Mouse (Mus musculus): ENCODE results near the gene Cpeb3. TPM values are rescaled to one million over a fixed set of nuclear protein-coding genes. Genes with fewer than 3 reads are reported as not detected.

The Cpeb3 gene
- total and polyA plus RNA-seq, 2 experiments from 2014 or later, result 10.3 to 23.7 TPM

DNA sequence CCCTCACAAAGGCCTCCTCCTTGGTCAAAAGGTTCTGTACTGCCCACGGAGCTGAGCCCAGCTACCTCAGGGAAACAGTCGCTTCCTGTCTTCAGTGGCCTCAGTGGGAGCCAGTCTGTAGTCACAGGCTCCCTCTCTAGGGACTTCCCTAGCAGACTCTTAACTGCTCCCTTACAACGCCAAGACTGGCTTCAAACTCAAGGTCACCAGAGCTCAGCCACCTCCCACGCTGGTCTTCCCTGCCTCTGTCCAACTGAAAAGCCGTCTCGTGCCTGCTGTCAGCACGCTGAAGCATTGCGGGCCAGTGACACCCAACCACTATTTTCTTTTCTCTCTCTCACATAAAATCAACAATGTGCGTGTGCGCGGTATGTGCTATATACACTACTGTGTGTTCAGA lies 182.0 kb downstream of the Cpeb3 start:
- Histone ChIP-seq H3K36me3 (ENCODE audit: insufficient read depth, low read length) (no peaks in the 10 kb centered on the region), H3K27ac (no peak overlapping the region), H3K27me3 (ENCODE audit: insufficient read depth, low read length) (no peaks in the 10 kb centered on the region), H3K4me1 (ENCODE audit: insufficient read depth, low read length) (no peaks in the 10 kb centered on the region), H3K9me3 (ENCODE audit: low read length) (no peaks in the 10 kb centered on the region), H3K4me3 (ENCODE audit: low read length) (no peak overlapping the region), H3K4me2 (ENCODE audit: low read depth, low read length) (no peak overlapping the region), H3K9ac (replicated peaks; ENCODE audit: low read length) (no peak overlapping the region)
- no peak for DNase-seq (ENCODE audit: low spot score)
- TF ChIP-seq CTCF (IDR thresholded peaks at IDR 0.05; ENCODE audit: low read depth), result no peak
- 73% methylated on average over 11 of the region's 11 CpGs for WGBS
- ATAC-seq, result peak; percentile 8; the same call in 1 of the 2 replicates

- 62% methylated on average over 13 of the region's 13 CpGs for WGBS
- TF ChIP-seq CTCF (IDR thresholded peaks at IDR 0.05; ENCODE audit: low read depth), result no peak
- no peak overlapping the region for H3K4me3 ChIP-seq (ENCODE audit: low read length)
These were observed 182.5 kb downstream of the Cpeb3 start for GRCm38 (mm10) chr19:37025839-37026319.

GRCm38 (mm10) chr19:37022146-37022545 lies 186.3 kb downstream of the Cpeb3 start:
- Histone ChIP-seq H3K4me1 (ENCODE audit: insufficient read depth, low read length) (no peaks in the 10 kb centered on the region), H3K9ac (replicated peaks; ENCODE audit: low read length) (no peak overlapping the region), H3K9me3 (ENCODE audit: low read length) (no peaks in the 10 kb centered on the region), H3K27ac (no peak overlapping the region), H3K36me3 (ENCODE audit: insufficient read depth, low read length) (no peaks in the 10 kb centered on the region), H3K4me3 (ENCODE audit: low read length) (no peak overlapping the region), H3K27me3 (ENCODE audit: insufficient read depth, low read length) (no peaks in the 10 kb centered on the region), H3K4me2 (ENCODE audit: low read depth, low read length) (no peak overlapping the region)
- WGBS, result 91% methylated on average over 5 of the region's 5 CpGs
- ATAC-seq (no peak), DNase-seq (ENCODE audit: low spot score) (no peak)
- TF ChIP-seq CTCF (IDR thresholded peaks at IDR 0.05; ENCODE audit: low read depth), result no peak

More at GRCm38 (mm10) chr19:37025839-37026319, 182.5 kb downstream of the Cpeb3 start:
- Histone ChIP-seq H3K9ac (replicated peaks; ENCODE audit: low read length) (no peak overlapping the region), H3K4me1 (ENCODE audit: insufficient read depth, low read length) (no peaks in the 10 kb centered on the region), H3K27me3 (ENCODE audit: insufficient read depth, low read length) (no peaks in the 10 kb centered on the region), H3K36me3 (ENCODE audit: insufficient read depth, low read length) (no peaks in the 10 kb centered on the region), H3K4me2 (ENCODE audit: low read depth, low read length) (no peak overlapping the region), H3K27ac (no peak overlapping the region), H3K9me3 (ENCODE audit: low read length) (no peaks in the 10 kb centered on the region)
- ATAC-seq (0 out of 2 replicates have a peak, but pooled peaks have one; percentile 4), DNase-seq (ENCODE audit: low spot score) (no peak)

GRCm38 (mm10) chr19:37020951-37021350 lies 187.4 kb downstream of the Cpeb3 start:
- Histone ChIP-seq H3K27me3 (ENCODE audit: insufficient read depth, low read length) (no peaks in the 10 kb centered on the region), H3K9me3 (ENCODE audit: low read length) (no peaks in the 10 kb centered on the region), H3K36me3 (ENCODE audit: insufficient read depth, low read length) (no peaks in the 10 kb centered on the region), H3K4me2 (ENCODE audit: low read depth, low read length) (no peak overlapping the region), H3K9ac (replicated peaks; ENCODE audit: low read length) (no peak overlapping the region), H3K27ac (no peak overlapping the region), H3K4me1 (ENCODE audit: insufficient read depth, low read length) (no peaks in the 10 kb centered on the region), H3K4me3 (ENCODE audit: low read length) (no peak overlapping the region)
- ATAC-seq (no peak), DNase-seq (ENCODE audit: low spot score) (no peak)
- TF ChIP-seq CTCF (IDR thresholded peaks at IDR 0.05; ENCODE audit: low read depth), result no peak
- 70% methylated on average over 11 of the region's 11 CpGs for WGBS

DNA sequence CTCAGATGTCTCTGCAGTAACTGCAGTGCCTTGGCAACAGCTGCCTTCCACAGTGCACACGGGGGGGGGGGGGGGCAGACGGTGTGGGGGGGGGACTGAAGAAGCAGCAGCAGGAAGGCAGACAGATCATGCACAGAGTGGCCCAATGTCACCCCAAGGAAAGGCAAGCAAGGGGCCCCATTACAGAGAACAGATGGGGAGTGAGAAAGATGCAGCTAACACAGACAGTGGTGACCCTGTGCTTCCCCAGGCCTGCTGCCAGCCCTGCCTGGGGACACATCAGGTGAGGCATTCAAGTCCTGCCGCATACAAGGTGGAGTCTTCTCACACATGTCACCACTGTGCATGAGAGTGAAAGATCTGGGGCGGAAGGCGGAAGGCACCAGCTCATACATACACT lies 187.9 kb downstream of the Cpeb3 start:
- Histone ChIP-seq H3K4me1 (ENCODE audit: insufficient read depth, low read length) (no peaks in the 10 kb centered on the region), H3K9me3 (ENCODE audit: low read length) (no peaks in the 10 kb centered on the region), H3K27me3 (ENCODE audit: insufficient read depth, low read length) (no peaks in the 10 kb centered on the region), H3K27ac (0 out of 2 replicates have a peak overlapping the region, but pooled peaks have one; percentile 17), H3K9ac (replicated peaks; ENCODE audit: low read length) (no peak overlapping the region), H3K36me3 (ENCODE audit: insufficient read depth, low read length) (no peaks in the 10 kb centered on the region), H3K4me3 (ENCODE audit: low read length) (no peak overlapping the region), H3K4me2 (ENCODE audit: low read depth, low read length) (no peak overlapping the region)
- WGBS, result 51% methylated on average over 5 of the region's 5 CpGs
- DNase-seq (ENCODE audit: low spot score) (no peak), ATAC-seq (peak; percentile 11; the same call in 1 of the 2 replicates)
- no peak for TF ChIP-seq CTCF (IDR thresholded peaks at IDR 0.05; ENCODE audit: low read depth)

DNA sequence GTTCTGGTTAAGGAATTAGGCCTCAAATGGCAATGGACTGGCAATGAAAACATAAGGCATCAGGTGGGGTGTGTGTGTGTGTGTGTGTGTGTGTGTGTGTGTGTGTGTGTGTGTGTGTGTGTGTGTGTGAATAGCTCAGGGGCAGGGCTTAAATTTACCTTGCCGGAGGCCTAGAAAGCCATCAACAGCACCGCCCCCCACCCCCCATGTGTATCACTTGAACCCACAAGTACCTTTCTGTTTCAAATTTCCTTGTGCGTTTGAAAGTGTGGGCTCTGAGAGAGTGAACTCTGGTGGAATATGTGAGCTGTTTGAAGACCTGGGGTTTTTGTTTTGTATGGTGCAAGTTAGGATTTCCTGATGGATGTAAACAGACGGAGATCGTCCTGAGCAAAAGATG lies 189.5 kb downstream of the Cpeb3 start:
- 62% methylated on average over 5 of the region's 5 CpGs for WGBS
- no peaks in the 10 kb centered on the region for H3K36me3 ChIP-seq (ENCODE audit: insufficient read depth, low read length)
- H3K9me3 ChIP-seq (ENCODE audit: low read length), result no peaks in the 10 kb centered on the region
- H3K4me2 ChIP-seq (ENCODE audit: low read depth, low read length), result peak overlapping the region; percentile 57
- 0 out of 2 replicates have a peak overlapping the region, but pooled peaks have one; percentile 17 for H3K9ac ChIP-seq (replicated peaks; ENCODE audit: low read length)
- no peaks in the 10 kb centered on the region for H3K4me1 ChIP-seq (ENCODE audit: insufficient read depth, low read length)
- no peaks in the 10 kb centered on the region for H3K27me3 ChIP-seq (ENCODE audit: insufficient read depth, low read length)
- ATAC-seq (no peak), DNase-seq (ENCODE audit: low spot score) (no peak)
- H3K4me3 ChIP-seq (ENCODE audit: low read length), result peak overlapping the region; percentile 31
- no peak for TF ChIP-seq CTCF (IDR thresholded peaks at IDR 0.05; ENCODE audit: low read depth)
- no peak overlapping the region for H3K27ac ChIP-seq

GRCm38 (mm10) chr19:37018411-37018810 lies 190.0 kb downstream of the Cpeb3 start:
- Histone ChIP-seq H3K4me1 (ENCODE audit: insufficient read depth, low read length) (no peaks in the 10 kb centered on the region), H3K36me3 (ENCODE audit: insufficient read depth, low read length) (no peaks in the 10 kb centered on the region), H3K9me3 (ENCODE audit: low read length) (no peaks in the 10 kb centered on the region), H3K4me2 (ENCODE audit: low read depth, low read length) (peak overlapping the region; percentile 57), H3K9ac (replicated peaks; ENCODE audit: low read length) (peak overlapping the region; percentile 37), H3K27ac (no peak overlapping the region), H3K27me3 (ENCODE audit: insufficient read depth, low read length) (no peaks in the 10 kb centered on the region), H3K4me3 (ENCODE audit: low read length) (peak overlapping the region; percentile 31)
- DNase-seq (ENCODE audit: low spot score) (peak; percentile 82), ATAC-seq (peak; percentile 94)
- WGBS, result 7% methylated on average over 26 of the region's 26 CpGs
- no peak for TF ChIP-seq CTCF (IDR thresholded peaks at IDR 0.05; ENCODE audit: low read depth)

All from hindbrain, postnatal 0 days (tissue).